Mouse (Mus musculus) heart, adult 2 months (tissue): ENCODE data around the gene St7l.

Experiments
- CTCF ChIP-seq: fragments of 200-600 bp; IDR thresholded peaks from 2 replicates; pipeline ENCODE4 v1.8.1; 2022; ENCODE audit warnings: antibody characterized with exemption, mild to moderate bottlenecking, moderate library complexity
- POLR2A ChIP-seq: fragments of 200-500 bp; IDR thresholded peaks from 2 replicates; pipeline ENCODE4 v1.6.1; 2011; ENCODE audit warnings: mild to moderate bottlenecking, low read depth, low read length, control low read depth; ENCODE audit not compliant: insufficient read depth

GRCm38 (mm10) chr3:104954551-104954950, 90.7 kb downstream of the St7l start:
- TF ChIP-seq CTCF (no peak), POLR2A (no peak)
